Mouse (Mus musculus) cortical plate, adult 2 months (tissue): ENCODE data around the gene Eapp. TPM values are rescaled to one million over a fixed set of nuclear protein-coding genes. Genes with fewer than 3 reads are reported as not detected.

Experiments
- H3K27ac ChIP-seq: fragments of 200-500 bp; 2 replicates; pipeline ENCODE4 v1.5.1; 2012; ENCODE audit warnings: low read length, control low read depth, inconsistent platforms; ENCODE audit not compliant: insufficient read depth
- H3K4me1 ChIP-seq: fragments of 200-500 bp; 2 replicates; pipeline ENCODE4 v1.6.1; 2011; ENCODE audit warnings: low read length; ENCODE audit not compliant: control insufficient read depth, insufficient read depth
- H3K4me3 ChIP-seq: fragments of 200-500 bp; 2 replicates; pipeline ENCODE4 v1.5.1; 2011; ENCODE audit warnings: mild to moderate bottlenecking, low read length, control low read depth; ENCODE audit not compliant: insufficient read depth
- CTCF ChIP-seq: fragments of 200-500 bp; IDR thresholded peaks from 2 replicates; pipeline ENCODE4 v1.5.1; 2011; ENCODE audit warnings: mild to moderate bottlenecking, control low read depth, low read length; ENCODE audit not compliant: insufficient read depth; ENCODE audit errors: extremely low read depth
- POLR2A ChIP-seq: fragments of 200-500 bp; IDR thresholded peaks from 2 replicates; pipeline ENCODE4 v1.6.1; 2011; ENCODE audit warnings: mild to moderate bottlenecking, low read length, control low read depth; ENCODE audit not compliant: insufficient read depth; ENCODE audit errors: extremely low read depth
- polyA plus RNA-seq: library from polyadenylated mRNA; depleted of rRNA; stranded (reverse); fragments of >200 nt; gene quantifications from 2 replicates; pipeline ENCODE4 v1.2.3, GENCODE M21; 2012; rRNA removed

Eapp gene
- polyA plus RNA-seq, 1 experiment = 25.9 TPM

GRCm38 (mm10) chr12:54654141-54654540 lies 41.6 kb downstream of the Eapp start:
- Histone ChIP-seq H3K4me1 (peaks cover 4% of the 10 kb centered on the region; the same call in 1 of the 2 replicates), H3K4me3 (no peak overlapping the region), H3K27ac (no peak overlapping the region)
- TF ChIP-seq POLR2A = no peak
- no peak for TF ChIP-seq CTCF

GRCm38 (mm10) chr12:54652346-54652745 lies 43.4 kb downstream of the Eapp start:
- Histone ChIP-seq H3K4me3 (no peak overlapping the region), H3K27ac (no peak overlapping the region), H3K4me1 (peaks cover 4% of the 10 kb centered on the region; the same call in 1 of the 2 replicates)
- TF ChIP-seq POLR2A (no peak), CTCF (no peak)

- Histone ChIP-seq H3K4me3 (no peak overlapping the region), H3K27ac (no peak overlapping the region), H3K4me1 (peaks cover 4% of the 10 kb centered on the region; the same call in 1 of the 2 replicates)
- no peak for TF ChIP-seq POLR2A
These were observed 43.9 kb downstream of the Eapp start for GRCm38 (mm10) chr12:54651820-54652219.

- TF ChIP-seq POLR2A (no peak), CTCF (no peak)
- Histone ChIP-seq H3K27ac (no peak overlapping the region), H3K4me1 (peaks cover 4% of the 10 kb centered on the region; the same call in 1 of the 2 replicates), H3K4me3 (no peak overlapping the region)
These were observed 44.5 kb downstream of the Eapp start for GRCm38 (mm10) chr12:54651158-54651557.

GRCm38 (mm10) chr12:54644947-54645346 lies 50.8 kb downstream of the Eapp start:
- H3K4me3 ChIP-seq = no peak overlapping the region
- no peak overlapping the region for H3K27ac ChIP-seq
- no peaks in the 10 kb centered on the region for H3K4me1 ChIP-seq
- TF ChIP-seq POLR2A (no peak), CTCF (no peak)

- Histone ChIP-seq H3K27ac (no peak overlapping the region), H3K4me1 (no peaks in the 10 kb centered on the region), H3K4me3 (no peak overlapping the region)
- TF ChIP-seq CTCF = no peak
- TF ChIP-seq POLR2A = no peak
These were observed 52.3 kb downstream of the Eapp start for GRCm38 (mm10) chr12:54643320-54643892.

GRCm38 (mm10) chr12:54641374-54641773 lies 54.3 kb downstream of the Eapp start:
- Histone ChIP-seq H3K4me3 (no peak overlapping the region), H3K27ac (no peak overlapping the region), H3K4me1 (no peaks in the 10 kb centered on the region)
- no peak for TF ChIP-seq CTCF
- no peak for TF ChIP-seq POLR2A

- Histone ChIP-seq H3K4me3 (no peak overlapping the region), H3K27ac (no peak overlapping the region), H3K4me1 (no peaks in the 10 kb centered on the region)
- no peak for TF ChIP-seq POLR2A
- no peak for TF ChIP-seq CTCF
These were observed 55.4 kb downstream of the Eapp start for GRCm38 (mm10) chr12:54640259-54640658.

GRCm38 (mm10) chr12:54637033-54637432 lies 58.7 kb downstream of the Eapp start:
- no peak for TF ChIP-seq POLR2A
- TF ChIP-seq CTCF = no peak
- Histone ChIP-seq H3K27ac (no peak overlapping the region), H3K4me1 (no peaks in the 10 kb centered on the region), H3K4me3 (no peak overlapping the region)

GRCm38 (mm10) chr12:54632141-54632540 lies 63.6 kb downstream of the Eapp start:
- Histone ChIP-seq H3K4me1 (no peaks in the 10 kb centered on the region), H3K4me3 (no peak overlapping the region), H3K27ac (no peak overlapping the region)
- TF ChIP-seq CTCF (no peak), POLR2A (no peak)

GRCm38 (mm10) chr12:54621942-54622341 lies 73.8 kb downstream of the Eapp start:
- H3K4me3 ChIP-seq = no peak overlapping the region
- H3K27ac ChIP-seq = no peak overlapping the region
- TF ChIP-seq POLR2A (no peak), CTCF (no peak)
- H3K4me1 ChIP-seq = no peaks in the 10 kb centered on the region

Other genes with a start within 250 kb of the Eapp start
- 49.9 and 52.8 TPM in 2 replicates for gene Sptssa, start 39.3 kb downstream of the Eapp start, polyA plus RNA-seq
- gene Snx6, start 99.8 kb upstream of the Eapp start, polyA plus RNA-seq = 37.3 and 39.7 TPM in 2 replicates
- 55.9 and 62.0 TPM in 2 replicates for gene Cfl2, start 167.0 kb upstream of the Eapp start, polyA plus RNA-seq